Mouse (Mus musculus) testis, adult 2 months (tissue): ENCODE data around the gene Reep3.

Source experiments
- CTCF ChIP-seq: fragments of 200-500 bp; IDR thresholded peaks from 2 replicates; pipeline ENCODE4 v1.5.1; 2012; ENCODE audit warnings: low read depth, mild to moderate bottlenecking, inconsistent platforms, low read length, moderate library complexity; ENCODE audit not compliant: control insufficient read depth, insufficient read depth, insufficient replicate concordance
- POLR2A ChIP-seq: fragments of 200-500 bp; IDR thresholded peaks from 2 replicates; pipeline ENCODE4 v1.6.1; 2012; ENCODE audit warnings: low read depth, mild to moderate bottlenecking, inconsistent platforms, low read length, moderate library complexity; ENCODE audit not compliant: control insufficient read depth

DNA sequence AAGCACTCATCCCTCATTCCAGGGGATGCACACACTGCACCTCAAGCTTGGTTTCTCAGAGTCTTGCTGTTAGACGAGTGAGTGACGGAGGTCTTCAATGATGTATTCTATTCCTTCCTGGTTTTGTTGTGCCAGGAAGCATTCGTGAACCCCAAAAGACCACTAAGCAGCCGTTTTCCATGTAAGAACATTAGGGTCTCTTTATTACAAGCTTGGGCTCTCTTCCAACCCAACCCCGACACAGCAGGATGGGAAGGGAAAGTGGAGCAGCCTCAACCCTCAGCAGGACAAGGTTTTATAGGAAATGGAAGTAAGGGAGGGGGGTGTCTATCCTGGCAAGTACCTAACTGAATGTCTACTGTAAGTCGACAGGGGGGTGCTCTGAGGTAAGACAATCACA, 38.0 kb downstream of the Reep3 start:
- TF ChIP-seq POLR2A (no peak), CTCF (no peak)
